ENCODE assay signal across 17 mouse cellular contexts in genomic region chr6:119078912-119079311, GRCm38 (mm10).
DNase-seq lines count a peak whose midpoint lies in the region; ATAC-seq and TF ChIP-seq lines count a peak whose summit lies in the region.
"Had no signal": no experiment of that assay in that cellular context is flagged by ENCODE, and none has a peak within 500 bp of the region (broad histone marks: within the 10 kb centered on the region; RNA-seq: fewer than 3 reads in every experiment).

No protein-coding gene starts in this region.

- TF ChIP-seq CTCF in forebrain, postnatal 0 days (IDR thresholded peaks at IDR 0.05; ENCODE audit: low read depth), result no peak
- TF ChIP-seq CTCF in layer of hippocampus, adult 2 months (conservative IDR thresholded peaks at IDR 0.05), result no peak
- no peak for TF ChIP-seq CTCF in brain, embryonic 14.5 days (IDR thresholded peaks at IDR 0.05; ENCODE audit: borderline replicate concordance, extremely low read depth, insufficient read depth, insufficient read length)

- no peaks in the 10 kb centered on the region for H3K27me3 ChIP-seq in forebrain, embryonic 10.5 days (ENCODE audit: poor library complexity, severe bottlenecking)
- no peaks in the 10 kb centered on the region for H3K27me3 ChIP-seq in forebrain, postnatal 0 days (ENCODE audit: insufficient read depth, low read length)
- H3K27me3 ChIP-seq: liver, embryonic 15.5 days; midbrain, embryonic 13.5 days; neural tube, embryonic 12.5 days; Patski had no signal

- no peak overlapping the region for H3K4me3 ChIP-seq in forebrain, embryonic 10.5 days
- no peak overlapping the region for H3K4me3 ChIP-seq in forebrain, postnatal 0 days (ENCODE audit: low read depth, low read length)
- H3K4me3 ChIP-seq in layer of hippocampus, adult 2 months, result no peak overlapping the region
- H3K4me3 ChIP-seq: heart, adult 2 months; liver, embryonic 15.5 days; midbrain, embryonic 13.5 days; neural tube, embryonic 12.5 days had no signal

- WGBS in forebrain, embryonic 10.5 days, result 89% methylated on average over 9 of the region's 9 CpGs
- WGBS in forebrain, postnatal 0 days, result 66% methylated on average over 9 of the region's 9 CpGs

- no peak for TF ChIP-seq POLR2A in brain, embryonic 14.5 days (IDR thresholded peaks at IDR 0.05; ENCODE audit: borderline replicate concordance, extremely low read depth, insufficient read depth, insufficient read length, poor library complexity, severe bottlenecking)

- no peaks in the 10 kb centered on the region for H3K9me3 ChIP-seq in forebrain, embryonic 10.5 days
- no peaks in the 10 kb centered on the region for H3K9me3 ChIP-seq in forebrain, postnatal 0 days (ENCODE audit: low read length)
- H3K9me3 ChIP-seq: liver, embryonic 15.5 days; midbrain, embryonic 13.5 days; neural tube, embryonic 12.5 days had no signal

- no peak for ATAC-seq in forebrain, postnatal 0 days
- ATAC-seq in megakaryocyte-erythroid progenitor cell, adult 5-6 weeks (replicated peaks; ENCODE audit: low FRiP score, low TSS enrichment, poor library complexity, severe bottlenecking), result no peak
- ATAC-seq: midbrain, embryonic 13.5 days; Patski had no signal

- no peaks in the 10 kb centered on the region for H3K36me3 ChIP-seq in forebrain, embryonic 10.5 days (replicated peaks)
- no peaks in the 10 kb centered on the region for H3K36me3 ChIP-seq in forebrain, postnatal 0 days (ENCODE audit: insufficient read depth)
- H3K36me3 ChIP-seq: liver, embryonic 15.5 days; midbrain, embryonic 13.5 days; neural tube, embryonic 12.5 days had no signal

- H3K9ac ChIP-seq in forebrain, postnatal 0 days, result no peak overlapping the region
- H3K9ac ChIP-seq: liver, embryonic 15.5 days; midbrain, embryonic 13.5 days; neural tube, embryonic 12.5 days had no signal

- DNase-seq in forebrain, embryonic 10.5 days (ENCODE audit: extremely low spot score, low spot score), result no peak
- no peak for DNase-seq in forebrain, postnatal 0 days
- peak in 1 of 2 experiments; percentile 48 for DNase-seq in layer of hippocampus, adult 2 months (ENCODE audit: low spot score in 2 of 2)
- DNase-seq in layer of hippocampus, postnatal 14 days (ENCODE audit: low spot score in 2 of 2), result no peak
- DNase-seq in brain, embryonic 14.5 days (ENCODE audit: low read depth), result peak; percentile 58
- peak; percentile 60 to 78 for DNase-seq in cerebellum, postnatal 14 days
- no peak for DNase-seq in lung, adult 18-20 months
- DNase-seq: heart, adult 2 months; kidney, adult 11 months; kidney, postnatal 36 days; lung, postnatal 4 days had no signal

- H3K4me1 ChIP-seq in forebrain, embryonic 10.5 days, result no peaks in the 10 kb centered on the region
- H3K4me1 ChIP-seq in forebrain, postnatal 0 days (ENCODE audit: insufficient read depth), result no peaks in the 10 kb centered on the region
- H3K4me1 ChIP-seq: liver, embryonic 15.5 days; neural tube, embryonic 12.5 days had no signal

- H3K27ac ChIP-seq in forebrain, embryonic 10.5 days, result peak overlapping the region; percentile 35; the same call in 1 of the 2 replicates
- no peak overlapping the region; the same call in 1 of the 2 replicates for H3K27ac ChIP-seq in forebrain, postnatal 0 days (ENCODE audit: low read depth, low read length)
- H3K27ac ChIP-seq in layer of hippocampus, adult 2 months, result peak overlapping the region; percentile 89
- H3K27ac ChIP-seq: heart, adult 2 months; liver, embryonic 15.5 days; midbrain, embryonic 13.5 days; neural tube, embryonic 12.5 days; stomach, postnatal 0 days had no signal

- H3K4me2 ChIP-seq in forebrain, postnatal 0 days (ENCODE audit: low read depth), result no peak overlapping the region
- H3K4me2 ChIP-seq: liver, embryonic 15.5 days; midbrain, embryonic 13.5 days; neural tube, embryonic 12.5 days had no signal

Comparison
In these comparisons a context has a peak if more than half of its experiments do, and no peak if none do; other contexts are left out.
1. DNase-seq: peak in brain, embryonic 14.5 days (single experiment) and cerebellum, postnatal 14 days (2 of 2); none in forebrain, embryonic 10.5 days (single experiment), forebrain, postnatal 0 days (single experiment), layer of hippocampus, postnatal 14 days (0 of 2) and lung, adult 18-20 months (0 of 2).